Mouse (Mus musculus) C2C12 (cell line): ENCODE measurements around the gene Gm49486.

Source experiments
- CTCF ChIP-seq: IDR thresholded peaks from one replicate; pipeline ENCODE4 v1.5.1; 2011; ENCODE audit not compliant: control insufficient read depth, insufficient read depth, insufficient read length
- MAX ChIP-seq: IDR thresholded peaks from one replicate; pipeline ENCODE4 v1.6.1; 2011; ENCODE audit warnings: mild to moderate bottlenecking, control low read depth
- MYOD1 ChIP-seq: IDR thresholded peaks from one replicate; pipeline ENCODE4 v1.6.1; 2011; ENCODE audit warnings: low read depth; ENCODE audit not compliant: control insufficient read depth, insufficient read length
- MYOG ChIP-seq: IDR thresholded peaks from one replicate; pipeline ENCODE4 v1.6.1; 2011; ENCODE audit not compliant: control insufficient read depth, insufficient read length; ENCODE audit errors: extremely low read depth
- USF1 ChIP-seq: IDR thresholded peaks from one replicate; pipeline ENCODE4 v1.6.1; 2011; ENCODE audit warnings: low read depth, mild to moderate bottlenecking, control low read depth, moderate library complexity

DNA sequence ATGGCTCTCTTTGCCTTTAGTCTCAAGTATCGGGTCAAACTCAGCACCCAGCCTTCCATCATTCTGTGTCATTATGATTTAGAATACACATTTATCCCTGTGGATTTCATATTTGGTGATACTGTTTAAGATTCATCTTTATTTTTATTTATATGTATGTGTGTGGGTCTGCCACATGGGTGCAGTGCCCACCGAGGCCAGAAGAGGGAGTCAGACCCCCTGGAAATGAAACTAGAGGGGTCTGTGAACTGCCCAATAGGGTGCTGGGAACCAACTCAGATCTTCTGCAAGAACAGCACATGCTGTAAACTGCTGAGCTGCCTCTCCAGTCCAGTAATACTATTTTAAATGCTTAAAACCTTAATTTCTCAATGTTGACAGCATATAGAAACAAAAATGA is 37.8 kb upstream of the Gm49486 start:
- TF ChIP-seq CTCF (no peak), MAX (no peak), MYOG (no peak), MYOD1 (no peak), USF1 (no peak)
